Mouse (Mus musculus): ENCODE data around the gene Sec31a. TPM values are rescaled to one million over a fixed set of nuclear protein-coding genes. Genes with fewer than 3 reads are reported as not detected.

Gene Sec31a
- polyA plus RNA-seq, 1 experiment from 2014 or later, result 183 TPM

- no peak for ATAC-seq (ENCODE audit: insufficient number of reproducible peaks, insufficient read depth, low FRiP score, low read depth)
- peaks cover 74% of the 10 kb centered on the region for H3K36me3 ChIP-seq (ENCODE audit: control insufficient read depth, insufficient read depth, low read length)
- no peaks in the 10 kb centered on the region for H3K27me3 ChIP-seq (ENCODE audit: control insufficient read depth, insufficient read depth, low read length)
- 41% methylated on average over 1 of the region's 1 CpGs for WGBS
- H3K9me3 ChIP-seq (ENCODE audit: control insufficient read depth, low read depth, low read length), result no peaks in the 10 kb centered on the region
- H3K4me2 ChIP-seq (replicated peaks; ENCODE audit: low read depth, low read length), result no peak overlapping the region
- H3K4me3 ChIP-seq (ENCODE audit: low read depth, low read length), result no peak overlapping the region
- H3K4me1 ChIP-seq (ENCODE audit: control insufficient read depth, insufficient read depth, low read length), result no peaks in the 10 kb centered on the region
- no peak overlapping the region for H3K27ac ChIP-seq (ENCODE audit: low read length)
- no peak overlapping the region for H3K9ac ChIP-seq (replicated peaks; ENCODE audit: low read depth, low read length)
These were observed 45.1 kb downstream of the Sec31a start for GRCm38 (mm10) chr5:100370919-100371318.

DNA sequence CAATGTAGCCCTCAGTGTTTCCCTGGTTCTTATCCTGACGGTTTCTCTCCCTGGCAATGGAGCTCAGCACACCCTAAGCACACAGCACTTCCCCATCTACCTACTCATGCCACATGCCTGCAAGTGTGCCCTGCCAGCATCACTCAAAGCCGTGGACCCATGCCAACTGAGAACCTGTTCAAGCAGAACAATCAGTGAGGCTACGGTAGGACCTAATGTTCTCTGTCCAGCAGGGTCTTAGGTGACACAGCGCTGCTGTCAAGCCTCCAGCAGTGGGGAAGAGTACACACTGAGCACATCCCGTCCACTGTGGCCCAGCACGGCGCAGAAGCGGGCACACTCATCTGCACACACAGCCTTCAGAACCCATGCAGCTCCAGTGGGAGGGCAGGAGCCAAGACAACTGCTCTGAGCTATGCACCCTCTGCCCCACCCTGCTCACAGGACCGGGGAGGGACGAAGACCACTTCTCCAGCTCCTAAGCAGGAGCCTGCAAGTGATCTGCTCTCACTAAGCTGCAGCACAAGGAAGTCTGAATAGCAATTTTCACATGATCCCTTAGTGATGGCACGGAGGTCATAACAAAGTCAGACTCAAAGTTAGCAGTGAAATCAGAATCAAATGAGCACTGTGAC, 46.1 kb downstream of the Sec31a start:
- Histone ChIP-seq H3K27ac (ENCODE audit: low read length) (no peak overlapping the region), H3K36me3 (ENCODE audit: control insufficient read depth, insufficient read depth, low read length) (peaks cover 72% of the 10 kb centered on the region), H3K4me3 (ENCODE audit: low read depth, low read length) (no peak overlapping the region), H3K9ac (replicated peaks; ENCODE audit: low read depth, low read length) (no peak overlapping the region), H3K9me3 (ENCODE audit: control insufficient read depth, low read depth, low read length) (no peaks in the 10 kb centered on the region), H3K4me2 (replicated peaks; ENCODE audit: low read depth, low read length) (no peak overlapping the region), H3K4me1 (ENCODE audit: control insufficient read depth, insufficient read depth, low read length) (no peaks in the 10 kb centered on the region), H3K27me3 (ENCODE audit: control insufficient read depth, insufficient read depth, low read length) (no peaks in the 10 kb centered on the region)
- 91% methylated on average over 11 of the region's 11 CpGs for WGBS
- ATAC-seq (ENCODE audit: insufficient number of reproducible peaks, insufficient read depth, low FRiP score, low read depth), result peak; percentile 28; the same call in 1 of the 2 replicates

DNA sequence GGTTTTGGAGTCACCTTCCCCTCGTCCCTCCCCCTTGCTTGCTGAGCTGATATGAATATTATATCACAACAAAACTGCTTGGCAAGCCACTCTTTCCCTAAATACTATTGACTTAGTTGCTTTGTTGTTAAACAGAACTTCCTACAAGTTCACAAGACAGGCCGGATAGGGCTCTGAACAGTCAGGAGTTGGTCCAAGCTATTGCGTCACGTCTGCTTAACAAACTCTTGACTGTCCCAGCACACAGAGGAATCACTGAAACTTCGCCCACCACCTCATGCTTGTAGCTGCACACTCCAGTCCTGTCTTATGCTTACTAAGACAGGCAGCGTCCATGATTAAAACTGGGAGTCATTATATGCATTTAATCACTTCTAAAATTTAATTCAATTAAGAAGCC, 46.9 kb downstream of the Sec31a start:
- Histone ChIP-seq H3K4me1 (ENCODE audit: control insufficient read depth, insufficient read depth, low read length) (no peaks in the 10 kb centered on the region), H3K9me3 (ENCODE audit: control insufficient read depth, low read depth, low read length) (no peaks in the 10 kb centered on the region), H3K36me3 (ENCODE audit: control insufficient read depth, insufficient read depth, low read length) (peaks cover 72% of the 10 kb centered on the region), H3K27ac (ENCODE audit: low read length) (no peak overlapping the region), H3K9ac (replicated peaks; ENCODE audit: low read depth, low read length) (no peak overlapping the region), H3K27me3 (ENCODE audit: control insufficient read depth, insufficient read depth, low read length) (no peaks in the 10 kb centered on the region), H3K4me2 (replicated peaks; ENCODE audit: low read depth, low read length) (no peak overlapping the region), H3K4me3 (ENCODE audit: low read depth, low read length) (no peak overlapping the region)
- no peak for ATAC-seq (ENCODE audit: insufficient number of reproducible peaks, insufficient read depth, low FRiP score, low read depth)
- WGBS, result 92% methylated on average over 6 of the region's 6 CpGs

- 77% methylated on average over 5 of the region's 5 CpGs for WGBS
- Histone ChIP-seq H3K27ac (ENCODE audit: low read length) (no peak overlapping the region), H3K36me3 (ENCODE audit: control insufficient read depth, insufficient read depth, low read length) (peaks cover 74% of the 10 kb centered on the region)
These were observed 47.5 kb downstream of the Sec31a start for GRCm38 (mm10) chr5:100368527-100368926.

GRCm38 (mm10) chr5:100367051-100367450, 49.0 kb downstream of the Sec31a start:
- WGBS, result 88% methylated on average over 2 of the region's 2 CpGs
- H3K9ac ChIP-seq (replicated peaks; ENCODE audit: low read depth, low read length), result no peak overlapping the region

More at GRCm38 (mm10) chr5:100368527-100368926, 47.5 kb downstream of the Sec31a start:
- ATAC-seq (ENCODE audit: insufficient number of reproducible peaks, insufficient read depth, low FRiP score, low read depth), result no peak
- H3K4me1 ChIP-seq (ENCODE audit: control insufficient read depth, insufficient read depth, low read length), result no peaks in the 10 kb centered on the region
- no peak overlapping the region for H3K9ac ChIP-seq (replicated peaks; ENCODE audit: low read depth, low read length)
- H3K27me3 ChIP-seq (ENCODE audit: control insufficient read depth, insufficient read depth, low read length), result no peaks in the 10 kb centered on the region
- H3K9me3 ChIP-seq (ENCODE audit: control insufficient read depth, low read depth, low read length), result no peaks in the 10 kb centered on the region
- H3K4me2 ChIP-seq (replicated peaks; ENCODE audit: low read depth, low read length), result no peak overlapping the region
- H3K4me3 ChIP-seq (ENCODE audit: low read depth, low read length), result no peak overlapping the region

GRCm38 (mm10) chr5:100360296-100360695, 55.7 kb downstream of the Sec31a start:
- Histone ChIP-seq H3K4me3 (ENCODE audit: low read depth, low read length) (no peak overlapping the region), H3K9ac (replicated peaks; ENCODE audit: low read depth, low read length) (no peak overlapping the region), H3K4me2 (replicated peaks; ENCODE audit: low read depth, low read length) (no peak overlapping the region), H3K4me1 (ENCODE audit: control insufficient read depth, insufficient read depth, low read length) (peaks cover 5% of the 10 kb centered on the region; the same call in 1 of the 2 replicates), H3K27ac (ENCODE audit: low read length) (no peak overlapping the region), H3K27me3 (ENCODE audit: control insufficient read depth, insufficient read depth, low read length) (no peaks in the 10 kb centered on the region), H3K36me3 (ENCODE audit: control insufficient read depth, insufficient read depth, low read length) (peaks cover 49% of the 10 kb centered on the region), H3K9me3 (ENCODE audit: control insufficient read depth, low read depth, low read length) (no peaks in the 10 kb centered on the region)
- 83% methylated on average over 6 of the region's 6 CpGs for WGBS
- no peak for ATAC-seq (ENCODE audit: insufficient number of reproducible peaks, insufficient read depth, low FRiP score, low read depth)

More at GRCm38 (mm10) chr5:100367051-100367450, 49.0 kb downstream of the Sec31a start:
- no peak for ATAC-seq (ENCODE audit: insufficient number of reproducible peaks, insufficient read depth, low FRiP score, low read depth)
- H3K4me1 ChIP-seq (ENCODE audit: control insufficient read depth, insufficient read depth, low read length), result no peaks in the 10 kb centered on the region
- no peak overlapping the region for H3K27ac ChIP-seq (ENCODE audit: low read length)
- H3K36me3 ChIP-seq (ENCODE audit: control insufficient read depth, insufficient read depth, low read length), result peaks cover 77% of the 10 kb centered on the region
- no peak overlapping the region for H3K4me2 ChIP-seq (replicated peaks; ENCODE audit: low read depth, low read length)
- H3K9me3 ChIP-seq (ENCODE audit: control insufficient read depth, low read depth, low read length), result no peaks in the 10 kb centered on the region
- no peaks in the 10 kb centered on the region for H3K27me3 ChIP-seq (ENCODE audit: control insufficient read depth, insufficient read depth, low read length)
- no peak overlapping the region for H3K4me3 ChIP-seq (ENCODE audit: low read depth, low read length)

DNA sequence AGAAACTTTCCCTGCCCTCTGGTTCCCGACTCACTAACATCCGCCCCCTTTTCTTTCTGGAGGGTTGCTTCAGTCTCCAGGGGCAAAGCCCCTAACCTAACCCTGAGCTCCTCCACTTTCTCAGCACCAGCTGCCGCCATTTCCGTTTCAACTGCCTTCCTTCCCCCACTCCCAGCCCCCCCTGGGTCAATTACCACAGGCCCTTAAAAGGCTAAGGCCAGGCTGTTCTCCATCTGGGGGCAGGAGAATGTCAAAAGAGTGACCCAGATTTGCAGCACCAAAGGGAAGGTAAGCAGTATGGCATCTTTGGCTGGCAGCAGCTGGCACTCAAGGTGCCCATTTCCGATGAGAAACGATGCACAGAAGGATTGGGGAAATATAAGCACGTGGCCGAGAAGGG, 57.7 kb downstream of the Sec31a start:
- no peak overlapping the region for H3K4me3 ChIP-seq (ENCODE audit: low read depth, low read length)
- no peaks in the 10 kb centered on the region for H3K9me3 ChIP-seq (ENCODE audit: control insufficient read depth, low read depth, low read length)
- ATAC-seq (ENCODE audit: insufficient number of reproducible peaks, insufficient read depth, low FRiP score, low read depth), result no peak
- H3K36me3 ChIP-seq (ENCODE audit: control insufficient read depth, insufficient read depth, low read length), result peaks cover 31% of the 10 kb centered on the region
- peaks cover 5% of the 10 kb centered on the region; the same call in 1 of the 2 replicates for H3K4me1 ChIP-seq (ENCODE audit: control insufficient read depth, insufficient read depth, low read length)
- no peak overlapping the region for H3K4me2 ChIP-seq (replicated peaks; ENCODE audit: low read depth, low read length)
- H3K9ac ChIP-seq (replicated peaks; ENCODE audit: low read depth, low read length), result no peak overlapping the region
- 36% methylated on average over 8 of the region's 8 CpGs for WGBS
- no peak overlapping the region for H3K27ac ChIP-seq (ENCODE audit: low read length)
- H3K27me3 ChIP-seq (ENCODE audit: control insufficient read depth, insufficient read depth, low read length), result no peaks in the 10 kb centered on the region

DNA sequence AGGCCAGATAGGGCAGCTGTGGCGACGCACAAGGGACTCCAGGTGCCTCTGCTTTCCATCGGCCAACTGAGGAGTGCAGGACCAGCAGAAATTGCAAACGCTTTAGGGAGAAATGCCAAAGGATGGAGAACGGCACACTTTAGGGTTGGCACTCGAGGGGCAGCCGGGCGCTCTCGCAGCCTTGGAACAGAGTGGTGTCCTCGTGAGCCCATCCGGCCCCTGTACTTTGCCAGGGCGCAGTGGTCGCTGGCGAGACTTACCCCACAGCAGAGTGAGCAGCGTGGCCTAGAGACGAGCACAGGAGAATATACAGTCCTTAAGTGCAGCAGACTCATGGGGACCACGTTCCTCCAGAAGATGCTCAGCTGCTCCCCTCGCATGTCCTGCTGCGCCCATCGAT, 61.4 kb downstream of the Sec31a start:
- H3K9me3 ChIP-seq (ENCODE audit: control insufficient read depth, low read depth, low read length), result no peaks in the 10 kb centered on the region
- H3K4me2 ChIP-seq (replicated peaks; ENCODE audit: low read depth, low read length), result no peak overlapping the region
- H3K4me3 ChIP-seq (ENCODE audit: low read depth, low read length), result no peak overlapping the region
- no peak overlapping the region for H3K9ac ChIP-seq (replicated peaks; ENCODE audit: low read depth, low read length)
- H3K27me3 ChIP-seq (ENCODE audit: control insufficient read depth, insufficient read depth, low read length), result no peaks in the 10 kb centered on the region
- ATAC-seq (ENCODE audit: insufficient number of reproducible peaks, insufficient read depth, low FRiP score, low read depth), result no peak
- peaks cover 8% of the 10 kb centered on the region; the same call in 1 of the 2 replicates for H3K4me1 ChIP-seq (ENCODE audit: control insufficient read depth, insufficient read depth, low read length)
- no peaks in the 10 kb centered on the region for H3K36me3 ChIP-seq (ENCODE audit: control insufficient read depth, insufficient read depth, low read length)
- no peak overlapping the region for H3K27ac ChIP-seq (ENCODE audit: low read length)
- 93% methylated on average over 20 of the region's 20 CpGs for WGBS

Measured in stomach, embryonic 14.5 days (tissue).